Mouse (Mus musculus) c-Kit-positive CD71-positive TER-119-positive erythroid progenitor cells, embryonic 14.5 days (primary cell): ENCODE data around the gene Gramd1b.
"Not testable (repeated sequence)": the region's sequence is repeated elsewhere in the genome, so short reads cannot be mapped to it uniquely, and the experiment has no call there.

Source experiments
- DNase-seq: peaks from one replicate; pipeline ENCODE4 v3.0.0-alpha.2; 2013; ENCODE audit warnings: low spot score

Gene Gramd1b

DNA sequence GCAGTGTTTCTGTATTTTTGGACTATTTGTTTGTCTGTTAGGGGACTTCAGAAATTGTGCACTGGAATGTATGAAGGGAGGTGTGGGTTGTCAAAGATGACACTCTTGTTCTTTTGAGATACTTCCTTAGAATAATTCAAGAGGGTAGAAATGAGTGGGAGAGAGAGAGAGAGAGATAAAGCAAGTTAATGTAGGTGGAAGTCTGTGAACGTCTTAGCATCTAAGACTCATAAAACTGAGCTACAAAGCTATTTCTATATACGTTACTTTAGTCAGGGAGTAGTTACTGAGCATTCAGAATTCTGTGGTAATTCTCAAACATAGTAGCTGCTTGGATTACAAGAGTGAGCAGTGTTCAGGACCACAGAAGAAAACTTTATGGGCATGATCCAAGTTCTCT, 19.2 kb downstream of the Gramd1b start:
- no peak for DNase-seq

DNA sequence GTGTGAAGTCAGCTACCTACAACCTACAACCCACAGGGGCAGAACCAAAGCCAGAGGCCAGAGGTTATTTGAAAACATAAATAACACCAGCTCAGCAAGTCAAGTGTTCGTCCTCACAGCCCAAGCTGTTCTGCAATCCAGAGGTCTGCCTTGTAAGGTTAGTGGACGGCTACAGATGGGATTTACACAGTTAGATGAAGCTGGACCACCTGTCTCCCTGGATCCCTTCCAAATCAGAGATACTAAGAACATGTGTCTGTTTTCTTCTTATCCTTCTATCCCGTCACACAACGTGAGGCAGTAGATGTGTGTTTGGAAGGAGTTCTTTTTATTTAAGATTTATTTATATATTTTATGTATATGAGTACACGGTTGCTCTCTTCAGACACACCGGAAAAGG, 21.7 kb downstream of the Gramd1b start:
- DNase-seq = no peak

DNA sequence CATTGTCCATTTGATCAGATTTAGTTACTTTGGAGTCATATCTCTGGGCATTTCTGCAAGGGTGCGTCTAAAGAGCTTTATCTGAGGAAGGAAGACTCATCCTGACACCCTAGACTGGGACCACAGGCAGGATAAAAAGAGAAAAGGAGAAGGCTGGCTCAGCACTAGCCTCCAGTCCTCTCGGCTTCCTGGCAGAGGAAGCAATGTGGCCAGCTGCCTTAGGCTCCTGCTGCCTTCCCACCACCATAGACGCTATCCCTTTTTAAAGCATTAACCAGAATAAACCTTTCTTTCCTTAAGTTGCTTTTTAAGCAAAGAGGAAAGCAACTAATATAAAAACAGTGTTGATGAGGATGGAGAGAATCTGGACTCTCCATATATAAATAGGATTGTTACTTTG, 24.6 kb downstream of the Gramd1b start:
- DNase-seq = no peak

DNA sequence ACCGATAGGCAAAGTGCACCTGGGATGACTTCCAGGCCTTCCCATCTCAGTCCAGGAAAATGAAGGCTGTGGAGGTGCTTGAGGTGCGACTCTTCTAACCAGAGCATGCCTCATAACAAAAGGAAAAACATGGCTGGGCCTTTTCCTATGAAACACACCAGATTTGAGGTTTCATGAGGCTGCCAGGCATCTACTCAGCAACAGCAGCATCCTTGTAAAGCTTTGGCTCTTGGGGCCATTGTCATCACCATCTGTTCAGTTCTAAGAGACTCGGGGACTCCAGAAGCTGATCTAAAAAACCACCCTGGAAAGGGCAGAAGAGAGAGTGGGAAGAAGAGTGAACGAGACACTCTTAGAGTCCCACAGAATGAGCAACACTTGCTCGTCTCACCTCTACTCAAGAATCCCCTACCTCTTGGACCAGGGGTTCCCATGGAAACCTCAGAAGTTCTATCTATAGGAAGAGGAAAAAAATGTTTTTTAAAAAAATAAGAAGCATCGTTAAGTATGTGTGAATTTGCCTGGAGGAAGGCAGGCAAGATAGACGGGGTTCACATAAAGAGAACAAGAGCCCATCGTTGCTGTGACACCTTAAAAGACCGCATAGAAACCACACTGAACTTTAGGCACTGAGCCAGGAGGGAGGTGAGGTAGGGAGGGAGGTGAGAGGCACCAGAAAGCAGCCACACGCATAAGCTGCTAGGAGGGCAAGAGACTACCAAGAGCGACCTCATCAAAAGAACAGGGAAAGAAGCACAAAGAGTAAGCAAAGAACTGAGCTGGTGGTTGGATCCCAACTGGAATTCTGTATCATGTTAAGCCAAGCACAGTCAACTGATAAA, 25.5 kb downstream of the Gramd1b start:
- DNase-seq = no peak

DNA sequence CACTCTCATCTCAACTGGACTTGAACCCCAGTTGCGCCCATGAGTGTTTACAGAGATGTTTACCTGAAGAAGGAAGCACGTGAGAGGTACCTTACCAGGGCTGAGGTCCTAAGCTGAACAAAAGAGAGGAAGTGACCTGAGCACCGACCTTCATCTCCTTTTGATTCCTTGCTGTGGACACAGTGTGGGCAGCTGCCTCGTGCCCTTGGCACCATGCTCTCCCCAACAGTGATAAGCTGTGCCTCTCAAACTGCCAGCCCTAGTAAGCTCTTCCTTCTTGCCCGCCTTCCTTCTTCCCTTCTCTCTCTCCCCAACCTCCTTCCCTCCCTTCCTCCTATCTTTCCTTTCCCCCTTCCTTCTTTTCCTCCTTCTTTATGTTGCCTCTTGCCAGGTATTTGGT, 26.3 kb downstream of the Gramd1b start:
- DNase-seq = no peak

DNA sequence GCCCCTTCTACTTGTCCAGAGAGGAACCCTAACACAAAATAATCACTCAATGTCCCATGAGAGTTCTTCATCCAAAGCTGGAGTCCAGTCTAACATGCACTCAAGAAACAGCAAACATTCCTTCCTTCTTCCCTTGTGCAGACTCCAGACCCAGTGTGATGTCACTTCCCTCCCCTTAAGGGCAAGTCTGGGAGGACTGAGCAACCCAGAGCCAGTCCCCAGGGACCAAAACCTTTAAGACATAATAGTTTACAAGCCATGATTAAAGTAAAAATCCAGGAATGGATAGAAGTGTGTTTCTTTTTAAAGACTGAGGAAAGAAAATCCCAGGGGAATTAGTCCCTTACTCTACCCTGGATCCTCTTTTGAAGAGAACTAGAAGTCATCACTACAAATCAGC, 30.5 kb downstream of the Gramd1b start:
- DNase-seq = no peak

DNA sequence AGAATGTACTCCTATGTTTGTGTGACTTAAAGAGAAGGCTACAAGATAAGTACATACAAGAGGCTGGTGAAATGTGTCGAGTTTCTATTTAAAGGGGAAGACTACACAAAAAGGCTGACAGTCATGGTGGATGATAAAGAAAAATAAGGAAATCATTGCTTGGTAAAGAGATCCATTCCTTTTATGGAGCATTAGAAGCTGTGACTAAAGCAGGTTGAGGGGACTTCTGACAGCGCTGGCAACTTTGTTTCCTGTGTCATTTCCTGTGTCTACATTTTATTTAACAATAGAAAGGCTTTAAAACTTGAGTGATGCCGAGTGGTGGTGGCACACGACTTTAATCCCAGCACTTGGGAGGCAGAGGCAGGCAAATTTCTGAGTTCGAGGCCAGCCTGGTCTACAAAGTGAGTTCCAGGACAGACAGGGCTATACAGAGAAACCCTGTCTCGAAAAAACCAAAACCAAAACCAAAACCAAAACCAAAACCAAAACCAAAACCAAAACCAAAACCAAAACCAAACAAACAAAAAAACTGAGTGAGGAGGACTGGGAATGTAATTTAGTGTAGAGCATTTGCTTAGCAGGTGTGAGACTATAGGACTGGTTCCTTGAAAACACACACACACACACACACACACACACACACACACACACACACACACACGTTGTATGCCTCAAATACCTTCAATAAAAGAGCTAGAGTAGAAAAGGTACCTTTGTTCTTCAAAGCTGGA, 48.7 kb downstream of the Gramd1b start:
- not testable (repeated sequence) for DNase-seq

DNA sequence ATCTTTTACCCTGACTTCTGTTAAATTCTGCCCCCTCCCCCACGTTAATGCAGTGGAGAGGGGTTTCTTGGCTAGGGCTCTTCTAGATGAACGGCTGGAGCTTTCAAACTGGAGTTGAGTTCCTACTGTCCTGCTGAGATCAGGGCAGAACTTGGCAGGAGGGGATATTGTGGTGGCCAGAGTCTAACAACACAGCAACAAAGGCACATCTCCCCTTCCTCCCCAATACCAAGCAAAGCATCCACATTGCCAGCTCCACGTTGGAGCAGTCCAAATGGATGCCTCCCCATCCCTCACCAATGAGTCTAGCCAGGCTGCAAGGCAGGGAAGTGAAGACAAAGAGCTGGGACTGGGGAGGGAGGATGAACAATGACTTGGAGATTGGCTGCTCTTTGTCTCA, 49.9 kb downstream of the Gramd1b start:
- no peak for DNase-seq

DNA sequence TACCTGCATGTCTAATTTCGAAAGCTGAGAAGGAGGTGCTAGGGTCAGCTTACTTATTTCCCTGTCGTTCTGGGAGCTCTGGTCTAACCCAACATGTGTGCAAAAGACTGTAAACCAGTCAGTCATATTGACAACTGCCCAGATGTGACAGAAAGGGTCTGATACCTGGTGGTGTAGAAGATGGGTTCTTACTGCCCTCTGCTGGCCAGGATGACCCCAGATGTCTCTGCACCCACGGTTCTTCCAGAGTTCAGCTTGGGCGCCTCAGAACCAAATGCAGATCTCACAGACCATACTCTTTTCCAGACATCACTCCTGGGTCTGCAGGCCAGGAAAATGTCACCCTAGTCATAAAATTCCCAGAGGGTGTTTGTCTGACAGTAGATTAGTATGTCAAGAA, 51.9 kb downstream of the Gramd1b start:
- no peak for DNase-seq

DNA sequence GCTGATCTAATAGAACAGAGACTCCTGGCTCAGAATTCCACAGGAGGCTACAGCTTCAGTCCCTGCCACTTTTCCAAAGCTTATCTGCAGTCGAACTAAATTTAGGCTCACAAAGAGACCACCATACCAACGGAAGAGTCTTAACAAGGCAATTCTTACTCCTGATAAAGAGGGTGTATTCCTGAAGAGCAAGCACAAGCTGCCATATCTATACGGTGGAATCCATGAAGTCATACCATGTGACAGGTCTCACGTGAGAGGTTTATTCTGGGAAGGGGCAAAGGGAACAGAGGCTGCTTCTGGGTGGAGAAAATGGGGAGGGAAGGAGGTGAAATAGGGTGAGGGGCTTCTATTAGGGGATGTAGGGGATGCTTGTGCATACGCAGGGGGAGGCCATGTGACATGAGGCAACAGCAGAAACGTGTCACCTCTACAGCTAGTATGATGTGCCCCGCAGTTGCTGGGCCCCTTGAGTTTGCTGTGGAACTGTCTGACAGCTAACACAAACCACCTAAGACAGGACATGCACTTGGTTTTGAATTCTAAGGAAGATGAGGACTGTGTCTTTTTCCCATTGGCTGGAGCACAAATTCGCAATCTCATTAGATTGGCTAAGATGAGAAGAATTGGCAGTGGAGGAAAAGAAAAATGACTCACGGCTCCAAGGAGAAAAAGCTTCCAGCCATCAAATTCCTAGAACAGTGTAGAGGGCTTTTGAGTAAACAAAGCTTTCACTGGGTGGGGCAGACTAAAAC, 52.9 kb downstream of the Gramd1b start:
- DNase-seq = no peak

DNA sequence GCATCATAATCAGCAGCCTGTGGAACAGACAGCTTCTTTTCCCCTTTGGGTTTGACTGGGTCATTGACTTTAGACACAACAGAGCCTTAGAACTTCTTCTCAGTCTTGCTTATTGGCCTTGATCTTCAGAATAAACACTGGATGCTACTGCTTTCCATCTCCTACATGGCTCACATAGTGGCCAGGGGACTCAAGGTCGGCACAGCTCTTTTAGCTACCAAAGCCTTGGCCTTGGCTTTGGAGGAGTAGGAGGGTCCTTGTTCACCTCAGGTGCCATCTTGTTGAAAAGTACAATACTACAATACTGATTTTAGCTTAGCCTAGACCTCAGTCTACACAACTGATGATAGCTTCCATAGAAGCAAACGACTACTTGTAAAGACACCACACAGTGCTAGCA, 53.6 kb downstream of the Gramd1b start:
- no peak for DNase-seq

DNA sequence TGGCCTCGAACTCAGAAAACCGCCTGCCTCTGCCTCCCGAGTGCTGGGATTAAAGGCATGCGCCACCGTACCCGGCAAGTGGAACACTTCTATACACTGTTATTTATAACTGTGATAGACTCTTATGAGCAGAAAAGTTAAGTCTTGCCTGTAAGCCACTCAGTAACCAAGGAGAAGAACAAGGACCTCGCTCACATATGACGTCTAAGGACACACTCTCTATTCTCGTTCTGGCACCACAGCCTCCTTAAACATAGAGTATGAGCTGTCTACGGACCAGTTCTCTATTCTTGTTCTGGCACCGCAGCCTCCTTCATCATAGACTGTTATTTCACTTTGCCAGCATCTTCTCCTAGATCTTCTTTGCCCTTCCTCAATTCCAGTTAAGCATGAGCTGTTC, 55.1 kb downstream of the Gramd1b start:
- DNase-seq = no peak

DNA sequence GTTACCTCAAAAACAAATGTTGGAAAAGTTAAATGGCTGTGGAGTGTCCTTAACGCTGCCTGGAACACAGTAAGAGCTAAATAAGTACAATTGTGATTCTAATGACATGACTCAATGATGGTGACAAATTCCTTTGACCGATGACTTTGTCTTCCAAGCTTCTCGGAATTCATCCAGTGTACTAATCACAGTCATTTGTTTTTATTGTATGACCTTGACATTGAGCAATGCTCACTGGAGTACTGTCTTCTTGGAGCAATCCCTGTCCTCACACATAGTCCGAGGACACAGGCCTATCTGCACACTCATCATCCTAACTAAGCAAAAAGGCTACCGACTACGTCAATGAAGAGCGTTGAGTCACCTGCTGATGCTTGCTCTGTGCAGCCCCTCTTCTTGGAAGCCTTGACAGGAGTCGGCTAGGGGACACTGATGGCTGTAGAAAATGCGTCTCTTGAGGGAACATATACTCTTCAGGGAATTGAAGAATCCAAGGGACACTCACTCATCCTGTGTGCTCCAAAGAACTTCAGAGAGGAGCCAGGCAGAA, 58.1 kb downstream of the Gramd1b start:
- no peak for DNase-seq

DNA sequence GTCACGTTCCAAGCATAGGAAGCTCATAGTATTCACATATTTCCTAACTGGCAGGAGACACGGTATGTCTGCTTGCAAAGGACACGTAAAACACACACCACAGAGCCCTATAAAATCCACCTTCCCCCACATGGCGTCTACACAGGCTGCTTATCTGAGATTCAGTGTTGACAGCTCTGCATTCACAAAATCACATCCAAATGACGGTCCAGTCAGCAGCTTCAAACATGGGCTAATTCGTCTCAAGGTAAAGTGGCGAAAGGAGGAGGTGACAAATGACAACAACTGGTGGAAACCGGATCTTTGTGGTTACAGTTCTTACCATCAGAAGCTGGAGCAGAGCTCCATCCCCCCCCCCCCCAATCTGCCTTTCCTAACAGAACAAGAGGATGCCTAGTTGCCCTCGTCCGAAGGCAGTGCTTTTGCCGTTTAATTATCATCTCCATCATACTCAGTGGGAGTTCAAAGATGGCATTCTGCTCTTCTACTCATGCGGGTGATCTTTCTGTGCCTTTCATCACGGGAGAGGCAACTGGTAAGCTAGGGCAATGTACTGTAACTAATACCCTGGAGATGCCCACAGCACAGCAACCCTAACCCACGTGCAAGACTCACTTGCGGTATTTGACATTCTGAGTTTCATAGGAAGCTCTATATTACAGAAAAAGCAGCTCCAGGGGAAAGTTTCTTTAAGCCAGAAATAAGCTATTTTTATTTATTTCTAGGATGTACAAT, 61.6 kb downstream of the Gramd1b start:
- DNase-seq = no peak

DNA sequence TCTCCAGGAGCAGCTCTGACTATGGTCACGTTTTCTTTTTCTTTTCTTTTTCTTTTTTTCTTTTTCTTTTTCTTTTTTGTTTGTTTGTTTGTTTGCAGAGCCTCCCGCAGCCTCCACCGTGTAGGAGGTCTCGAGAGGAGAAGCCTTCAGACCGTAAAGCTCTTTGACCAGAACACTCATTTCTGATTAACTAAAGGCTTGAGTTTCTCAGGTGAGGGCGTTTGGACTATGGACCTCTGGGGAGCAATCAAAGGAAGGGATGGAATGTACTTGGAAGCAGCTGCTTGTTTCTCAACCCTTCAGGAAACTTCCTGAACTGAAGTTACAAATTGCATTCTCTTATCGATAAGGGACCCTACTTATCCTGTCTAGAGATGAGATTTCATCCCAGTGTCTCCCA, 64.4 kb downstream of the Gramd1b start:
- no peak for DNase-seq

DNA sequence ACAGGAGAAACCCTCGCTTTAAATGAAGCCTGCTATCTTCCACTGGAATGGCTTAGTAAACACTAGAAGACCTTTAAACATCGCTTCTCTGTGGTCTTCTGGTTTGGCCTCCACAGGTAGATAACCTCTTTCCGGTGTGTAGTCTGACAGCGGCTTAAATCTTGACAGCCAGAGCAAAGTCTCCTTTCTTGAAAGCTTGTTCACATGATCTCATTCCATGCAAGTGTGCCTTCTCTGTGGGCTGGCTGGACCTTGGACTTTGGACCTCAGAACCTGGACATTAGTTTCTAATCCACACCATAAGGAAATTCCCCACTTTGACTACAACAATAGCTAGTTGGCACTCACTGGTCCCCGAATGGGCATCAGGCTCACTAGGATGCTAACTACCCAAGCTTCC, 65.6 kb downstream of the Gramd1b start:
- DNase-seq = no peak

DNA sequence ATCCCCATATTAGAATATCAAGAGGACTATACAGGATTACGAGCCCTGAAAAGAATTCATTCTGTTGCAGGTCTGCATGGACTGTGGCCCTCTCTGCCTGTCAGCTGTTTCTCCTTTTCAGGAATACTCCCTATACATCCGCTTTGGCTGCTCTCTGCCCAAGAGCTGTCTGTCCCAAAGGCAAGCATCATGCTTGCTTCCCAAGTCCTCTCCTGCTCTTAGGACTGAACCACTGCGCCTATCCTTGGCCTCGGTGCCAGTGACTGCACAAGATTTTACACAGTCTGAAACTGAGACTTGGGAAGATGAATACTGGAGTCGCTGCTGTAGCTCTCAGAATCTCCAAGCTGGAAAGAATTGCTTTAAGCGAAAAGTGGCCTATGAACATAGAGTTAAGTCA, 68.8 kb downstream of the Gramd1b start:
- DNase-seq = no peak

DNA sequence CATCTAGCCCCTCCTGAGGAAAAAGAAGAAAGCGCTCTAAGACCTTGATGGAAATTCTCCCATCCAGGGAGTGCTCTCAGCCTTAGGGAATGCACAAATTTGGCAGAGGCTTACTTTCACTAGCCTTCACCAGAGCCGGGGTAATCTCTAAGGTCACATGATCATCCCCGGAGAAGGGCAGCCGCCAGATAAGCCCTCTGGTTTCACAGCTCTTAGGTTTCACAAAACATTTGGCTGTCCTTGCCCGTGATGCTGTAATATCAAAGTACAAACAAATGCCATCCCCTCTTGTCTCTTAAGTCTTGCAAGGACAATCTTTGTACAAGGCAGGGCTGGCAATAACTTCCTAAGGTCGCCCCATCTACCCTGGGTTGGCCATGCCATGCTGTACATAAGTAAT, 70.4 kb downstream of the Gramd1b start:
- DNase-seq = no peak

DNA sequence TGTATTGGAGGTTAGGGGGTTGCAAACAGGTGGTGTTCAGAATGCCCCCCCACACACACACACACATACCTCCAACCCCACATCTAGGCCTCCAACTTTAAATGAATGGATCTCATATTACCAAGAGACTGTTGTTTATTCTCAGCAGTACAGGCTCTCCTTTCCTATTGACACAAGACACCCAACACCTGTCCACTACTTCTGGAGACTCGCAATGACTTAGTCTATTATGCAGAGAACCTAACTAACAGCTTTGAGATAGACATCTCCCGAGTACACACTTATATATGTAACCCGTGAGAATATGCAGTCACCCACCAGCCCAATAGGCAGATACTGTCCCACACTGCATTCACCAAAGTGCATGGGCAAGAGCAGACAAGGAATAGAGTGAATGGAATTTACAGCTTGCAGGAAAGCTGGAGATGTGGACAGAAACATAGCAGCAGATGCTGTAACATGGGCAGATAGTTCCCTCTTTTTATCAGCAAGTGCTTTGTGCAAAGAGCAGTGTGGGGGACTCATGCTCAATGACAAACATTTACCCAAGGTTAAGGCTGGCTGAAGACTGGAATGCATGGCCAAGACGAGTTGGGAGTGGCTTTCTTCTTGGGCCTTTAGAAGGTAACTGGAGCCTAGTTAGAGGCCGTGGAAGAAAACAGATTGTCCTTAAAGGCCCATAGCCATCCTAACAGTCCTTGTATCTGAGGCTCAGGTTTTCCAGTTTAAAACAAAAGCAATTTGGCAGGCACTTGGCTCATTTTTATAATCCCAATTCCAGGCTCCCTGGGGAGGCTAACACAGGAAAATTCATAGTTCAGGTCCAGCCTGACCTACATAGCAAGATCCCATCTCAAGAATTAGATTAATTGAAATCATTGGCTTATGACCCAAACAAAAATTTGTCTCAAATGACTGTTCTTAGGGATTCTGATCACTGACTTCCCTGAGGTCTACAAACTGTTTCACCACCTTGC, 71.6 kb downstream of the Gramd1b start:
- no peak for DNase-seq

DNA sequence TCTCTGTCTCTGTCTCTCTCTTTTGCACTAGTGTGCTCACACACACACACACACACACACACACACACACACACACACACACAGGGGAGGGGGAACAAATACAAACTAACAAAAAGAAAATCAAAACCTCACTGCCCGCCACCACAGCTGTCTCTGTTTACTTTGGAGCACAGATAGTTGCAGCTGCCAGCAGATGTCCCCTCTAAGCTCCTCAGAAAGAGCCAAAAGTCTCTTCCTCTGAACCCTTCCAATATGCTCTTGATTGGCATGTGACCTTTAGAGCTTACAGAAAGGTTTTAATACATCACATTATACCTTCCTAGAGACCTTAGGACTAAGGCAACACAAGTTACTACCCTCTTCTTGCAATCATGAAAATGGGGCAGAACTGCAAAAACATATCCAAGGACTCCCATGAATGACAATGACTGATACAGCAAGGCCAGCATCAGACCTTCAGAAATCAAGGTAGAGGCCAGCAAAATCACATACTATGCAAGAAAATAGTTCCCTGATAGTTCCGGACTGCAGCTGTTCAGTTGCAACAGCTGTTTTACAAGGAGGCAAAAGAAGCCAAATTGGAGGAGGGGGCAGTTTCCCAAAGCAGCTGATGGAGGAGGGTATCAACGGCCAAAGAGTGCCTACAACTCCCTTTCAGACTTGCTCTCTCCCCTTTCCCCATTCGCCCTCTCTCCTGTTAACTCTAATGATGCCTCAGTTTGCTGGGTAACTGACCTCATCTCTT, 72.5 kb downstream of the Gramd1b start:
- DNase-seq = no peak
